Mouse (Mus musculus) gastrocnemius, postnatal 25 days (tissue): ENCODE data around the gene Fbxo30. TPM values are rescaled to one million over a fixed set of nuclear protein-coding genes. Genes with fewer than 3 reads are reported as not detected.
"Not testable (repeated sequence)": the region's sequence is repeated elsewhere in the genome, so short reads cannot be mapped to it uniquely, and the experiment has no call there.

Source experiments
- DNase-seq: peaks from one replicate; pipeline ENCODE4 v3.0.0; 2022
- long read RNA-seq, 2 experiments: library from polyadenylated mRNA; stranded (forward); transcript quantifications; one replicate each; pipeline ENCODE4 v2.0.0; 2021
- total RNA-seq, 2 experiments: library from RNA; stranded (reverse); gene quantifications; 1 replicate in 1 of 2; 2 replicates in 1 of 2; pipeline ENCODE4 v1.2.3; 2021

The Fbxo30 gene
- total RNA-seq, result 10 to 100 TPM; 12.8 to 16.1 TPM
- long read RNA-seq, experiment 1, full-length matches to known transcripts, result 3 of 3 reads
- long read RNA-seq, experiment 1, partial matches to known transcripts, result 0 of 3 reads
- long read RNA-seq, experiment 1, other reads (novel, unspliced or antisense), result 0 of 3 reads
- long read RNA-seq, experiment 2, full-length matches to known transcripts, result 11 of 12 reads
- long read RNA-seq, experiment 2, partial matches to known transcripts, result 0 of 12 reads
- long read RNA-seq, experiment 2, other reads (novel, unspliced or antisense), result 1 of 12 reads

- peak; percentile 92 for DNase-seq
Measured at GRCm38 (mm10) chr10:11280578-11281463, at the start of gene Fbxo30. Fbxo30 (plus strand) TSS chr10:11281330.

GRCm38 (mm10) chr10:11233208-11233607 lies 47.9 kb upstream of the Fbxo30 start:
- no peak for DNase-seq

GRCm38 (mm10) chr10:11242988-11243387 lies 38.1 kb upstream of the Fbxo30 start:
- DNase-seq, result not testable (repeated sequence)

GRCm38 (mm10) chr10:11248210-11248609 lies 32.9 kb upstream of the Fbxo30 start:
- no peak for DNase-seq

GRCm38 (mm10) chr10:11250247-11250997 lies 30.7 kb upstream of the Fbxo30 start:
- no peak for DNase-seq

GRCm38 (mm10) chr10:11253581-11253980 lies 27.5 kb upstream of the Fbxo30 start:
- DNase-seq, result not testable (repeated sequence)

GRCm38 (mm10) chr10:11260119-11260518 lies 21.0 kb upstream of the Fbxo30 start:
- DNase-seq, result no peak

GRCm38 (mm10) chr10:11262292-11262691 lies 18.8 kb upstream of the Fbxo30 start:
- not testable (repeated sequence) for DNase-seq

- DNase-seq, result not testable (repeated sequence)
Measured at GRCm38 (mm10) chr10:11263795-11264194, 17.3 kb upstream of the Fbxo30 start.

- no peak for DNase-seq
Measured at GRCm38 (mm10) chr10:11269165-11269564, 12.0 kb upstream of the Fbxo30 start.

GRCm38 (mm10) chr10:11274431-11274830 lies 6.7 kb upstream of the Fbxo30 start:
- DNase-seq, result peak; percentile 72

GRCm38 (mm10) chr10:11280235-11280577 lies 924 bp upstream of the Fbxo30 start:
- DNase-seq, result no peak

GRCm38 (mm10) chr10:11281498-11282305 lies 572 bp downstream of the Fbxo30 start:
- peak; percentile 40 for DNase-seq

- no peak for DNase-seq
Measured at GRCm38 (mm10) chr10:11282306-11282631, 1.1 kb downstream of the Fbxo30 start.

- DNase-seq, result no peak
Measured at GRCm38 (mm10) chr10:11298418-11298817, 17.3 kb downstream of the Fbxo30 start.

- no peak for DNase-seq
Measured at GRCm38 (mm10) chr10:11305365-11306053, 24.4 kb downstream of the Fbxo30 start.

- peak; percentile 28 for DNase-seq
Measured at GRCm38 (mm10) chr10:11306054-11306367, 24.9 kb downstream of the Fbxo30 start.

- no peak for DNase-seq
Measured at GRCm38 (mm10) chr10:11309866-11310265, 28.7 kb downstream of the Fbxo30 start.

- no peak for DNase-seq
Measured at GRCm38 (mm10) chr10:11310481-11310880, 29.4 kb downstream of the Fbxo30 start.

GRCm38 (mm10) chr10:11317856-11318454 lies 36.8 kb downstream of the Fbxo30 start:
- not testable (repeated sequence) for DNase-seq

- no peak for DNase-seq
Measured at GRCm38 (mm10) chr10:11319446-11319970, 38.4 kb downstream of the Fbxo30 start.
